Mouse (Mus musculus): Measurements from ENCODE around the gene Rnf114.

GRCm38 (mm10) chr2:167492713-167493636 is 530 bp downstream of the Rnf114 start, which contains the start of gene Spata2:
- TF ChIP-seq POLR2A (IDR thresholded peaks at IDR 0.05; ENCODE audit: borderline replicate concordance, insufficient read depth, low read length) (peak; percentile 40; the same call in 1 of the 2 replicates), CTCF (IDR thresholded peaks at IDR 0.05; ENCODE audit: borderline replicate concordance, insufficient read depth, low read depth, low read length) (no peak)
